Mouse (Mus musculus) T-helper 2 cell (primary cell): ENCODE results near the gene Prkci.

Experiments used
- in situ Hi-C: fragments of 300-600 bp; cut with MboI, MseI; formaldehyde crosslinking; loops from one replicate; pipeline ENCODE4 v1.15.1; 2025; ENCODE audit warnings: high pct_unique_total_duplicates

The Prkci gene

DNA sequence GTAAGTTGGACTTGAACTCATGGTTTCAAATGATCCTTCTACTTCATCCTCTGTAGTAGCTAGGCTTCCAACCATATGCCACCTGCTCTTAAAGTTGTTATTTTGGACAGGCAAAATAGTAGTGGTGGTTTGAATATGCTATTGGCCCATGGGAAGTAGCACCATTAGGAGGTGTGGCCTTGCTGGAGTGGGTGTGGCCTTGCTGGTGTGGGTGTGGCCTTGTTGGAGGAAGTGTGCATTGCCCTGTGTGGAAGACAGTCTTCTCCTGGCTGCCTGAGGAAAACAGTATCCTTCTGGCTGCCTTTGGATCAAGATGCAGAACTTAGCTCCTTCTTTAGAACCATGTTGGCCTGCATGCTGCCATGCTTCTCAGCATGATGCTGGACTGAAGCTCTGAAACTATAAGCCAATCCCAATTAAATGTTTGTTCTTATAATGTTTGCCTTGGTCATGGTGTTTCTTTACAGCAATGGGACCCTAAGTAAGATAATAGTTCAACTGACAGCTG lies 2.4 kb upstream of the Prkci start:
- in situ Hi-C loops = no loop called here

DNA sequence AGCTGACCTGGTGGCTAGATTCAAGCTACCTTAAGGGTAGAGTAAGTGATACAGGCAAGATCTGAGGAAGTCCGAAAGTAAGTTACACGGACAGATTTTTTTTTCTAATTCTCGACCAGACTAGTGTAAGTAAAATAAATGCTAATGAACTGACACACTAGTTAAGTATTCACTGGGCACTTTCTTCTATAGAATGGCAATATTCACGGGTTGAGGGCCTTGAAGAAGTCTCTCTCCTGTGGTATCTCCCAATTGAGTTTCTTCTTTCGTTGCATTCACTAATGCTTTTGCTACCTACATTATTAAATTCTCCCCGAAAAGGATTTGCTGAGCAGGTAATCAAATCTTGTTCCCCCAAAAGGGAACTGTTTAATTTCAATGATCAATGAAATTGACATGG lies 688 bp upstream of the Prkci start:
- in situ Hi-C loops = no loop called here

- in situ Hi-C loops = no loop called here
Observed at GRCm38 (mm10) chr3:30995899-30996687, 546 bp downstream of the Prkci start.

DNA sequence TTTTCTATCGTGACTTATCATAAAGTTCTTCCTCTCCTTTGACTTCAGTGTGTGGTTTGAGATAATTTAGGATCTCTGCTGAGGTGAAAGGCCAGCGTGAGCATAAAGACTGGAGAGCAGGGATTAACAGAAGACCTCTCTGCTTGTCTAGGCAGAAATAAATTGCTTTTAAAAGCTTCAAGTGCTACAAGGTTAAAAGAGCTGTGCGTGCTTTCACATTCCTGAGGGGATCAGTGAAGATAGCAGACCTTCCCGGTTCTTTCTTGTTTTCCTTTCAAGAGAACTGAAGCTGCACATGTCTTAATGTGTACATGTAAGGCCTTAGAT lies 1.1 kb downstream of the Prkci start:
- in situ Hi-C loops = no loop called here

DNA sequence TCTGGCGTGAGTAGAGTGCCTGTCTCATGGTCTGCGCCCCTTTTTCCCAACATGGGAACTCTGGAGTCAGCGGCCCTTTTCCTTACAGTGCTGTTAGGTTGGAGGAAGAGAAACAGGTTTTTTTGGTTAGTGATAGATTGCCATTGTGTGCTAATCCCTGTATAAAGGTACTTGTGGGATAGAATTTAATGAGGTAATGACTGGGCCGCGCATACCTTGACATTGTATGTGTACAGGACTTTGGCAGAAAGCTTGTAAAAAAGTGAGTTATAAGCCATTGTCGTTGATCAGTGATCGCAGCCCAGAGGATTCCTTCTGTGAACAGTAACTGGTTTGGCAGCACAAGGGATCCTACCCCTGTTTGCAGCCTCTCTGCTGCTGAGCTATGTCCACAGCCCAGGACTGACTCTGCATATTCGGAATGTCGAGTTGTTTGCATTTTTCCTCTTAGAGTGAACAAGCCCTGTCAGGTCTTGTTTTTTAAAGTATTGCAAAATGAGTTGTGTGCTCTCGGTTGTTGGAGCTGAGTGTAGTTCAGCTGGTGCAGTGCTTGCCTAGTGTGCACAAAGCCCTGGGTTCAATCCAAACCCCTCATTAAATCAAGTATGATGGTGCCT lies 4.0 kb downstream of the Prkci start:
- in situ Hi-C loops = no loop called here

GRCm38 (mm10) chr3:31000018-31000407 lies 4.5 kb downstream of the Prkci start:
- in situ Hi-C loops = no loop called here

DNA sequence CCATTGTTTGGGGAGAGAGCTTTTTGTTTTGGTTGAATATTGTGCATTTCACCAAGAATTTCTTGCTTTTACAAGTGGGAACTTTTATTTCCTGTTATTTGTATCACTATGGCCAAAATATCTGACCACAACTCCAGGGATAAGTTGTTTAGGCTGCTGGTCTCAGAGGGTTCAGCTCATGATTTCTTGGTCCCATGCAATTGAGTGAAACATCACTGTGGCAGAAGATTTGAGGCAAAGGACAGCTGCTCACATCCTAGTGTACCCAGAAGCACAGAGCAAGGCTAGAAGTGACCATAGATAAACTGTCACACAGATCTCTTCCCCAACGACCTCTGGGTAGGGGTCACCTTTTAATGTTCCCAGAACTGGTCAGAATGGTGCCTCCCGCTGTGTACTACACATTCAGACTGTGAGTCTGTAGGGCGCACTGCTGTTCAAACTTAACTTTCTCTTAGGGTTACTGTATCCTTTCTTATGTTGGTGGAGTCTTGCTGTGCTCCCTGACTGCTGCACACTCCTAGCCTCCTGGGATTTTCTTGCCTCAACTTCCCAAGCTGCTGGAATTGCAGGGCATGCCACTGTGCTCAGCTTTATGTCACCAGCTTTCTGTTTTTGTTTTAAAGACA lies 5.6 kb downstream of the Prkci start:
- in situ Hi-C loops = no loop called here

DNA sequence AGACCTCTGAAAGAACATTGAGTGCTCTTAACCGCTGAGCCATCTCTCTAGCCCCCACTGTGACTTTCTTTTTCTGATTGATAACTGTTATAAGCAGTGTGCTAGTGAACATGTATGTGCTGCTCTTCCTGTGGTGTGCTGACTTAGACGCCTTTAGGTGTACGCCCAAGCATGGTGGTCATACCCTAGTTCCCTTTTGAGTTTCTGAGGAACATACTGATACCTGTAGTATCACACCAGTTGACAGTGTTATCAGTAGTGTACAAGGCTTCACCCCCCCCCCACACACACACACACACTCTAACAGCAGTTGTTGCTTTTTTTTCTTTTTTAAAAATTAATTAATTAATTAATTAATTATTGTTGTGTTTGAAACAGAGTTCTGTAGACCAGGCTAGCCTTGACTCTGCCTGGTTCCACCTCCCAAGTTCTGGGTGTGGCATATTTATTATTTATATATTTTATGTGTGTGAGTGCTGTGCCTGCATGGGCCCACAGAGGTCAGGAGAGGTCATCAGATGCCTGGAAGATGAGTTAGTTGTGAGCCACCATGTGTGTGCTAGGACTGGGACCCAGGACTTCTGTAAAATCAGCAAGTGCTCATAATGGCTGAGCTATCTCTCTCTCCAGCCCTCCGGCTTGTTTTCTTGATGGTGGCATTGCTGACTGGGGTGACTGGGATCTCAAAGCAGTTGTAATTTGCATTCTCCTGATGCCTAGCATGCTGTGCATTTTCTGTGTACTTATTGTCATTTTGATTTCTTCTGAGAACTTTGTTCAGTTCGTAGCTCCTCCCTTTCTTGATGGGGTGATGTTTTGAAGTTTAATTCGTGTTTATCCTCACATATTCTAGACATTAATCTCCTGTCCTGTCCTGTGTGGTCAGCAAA lies 9.0 kb downstream of the Prkci start:
- in situ Hi-C loops = no loop called here

DNA sequence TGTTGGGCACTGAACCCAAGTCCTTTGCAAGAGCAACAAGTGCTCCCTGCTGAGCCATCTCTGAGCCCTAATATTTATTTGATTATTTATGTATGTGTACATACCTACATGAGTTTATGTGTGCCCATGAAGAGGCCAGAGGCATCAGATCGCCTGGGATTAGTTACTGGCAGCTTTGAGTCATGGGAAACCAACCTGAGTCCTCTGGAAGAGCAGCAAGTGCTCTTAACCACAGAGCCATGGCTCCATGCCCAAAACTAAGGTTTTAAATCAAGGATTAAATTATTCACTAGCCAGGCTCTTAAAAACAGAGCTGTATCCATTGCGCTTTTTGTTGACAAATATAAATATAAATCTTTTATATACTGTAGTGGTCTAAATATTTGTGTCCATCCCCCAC lies 18.8 kb downstream of the Prkci start:
- in situ Hi-C loops = loop anchor here (5.0 kb wide), 1 partner anchor 33 kb away; no protein-coding TSS in a partner anchor

GRCm38 (mm10) chr3:31015682-31016443 lies 20.3 kb downstream of the Prkci start:
- in situ Hi-C loops = no loop called here

DNA sequence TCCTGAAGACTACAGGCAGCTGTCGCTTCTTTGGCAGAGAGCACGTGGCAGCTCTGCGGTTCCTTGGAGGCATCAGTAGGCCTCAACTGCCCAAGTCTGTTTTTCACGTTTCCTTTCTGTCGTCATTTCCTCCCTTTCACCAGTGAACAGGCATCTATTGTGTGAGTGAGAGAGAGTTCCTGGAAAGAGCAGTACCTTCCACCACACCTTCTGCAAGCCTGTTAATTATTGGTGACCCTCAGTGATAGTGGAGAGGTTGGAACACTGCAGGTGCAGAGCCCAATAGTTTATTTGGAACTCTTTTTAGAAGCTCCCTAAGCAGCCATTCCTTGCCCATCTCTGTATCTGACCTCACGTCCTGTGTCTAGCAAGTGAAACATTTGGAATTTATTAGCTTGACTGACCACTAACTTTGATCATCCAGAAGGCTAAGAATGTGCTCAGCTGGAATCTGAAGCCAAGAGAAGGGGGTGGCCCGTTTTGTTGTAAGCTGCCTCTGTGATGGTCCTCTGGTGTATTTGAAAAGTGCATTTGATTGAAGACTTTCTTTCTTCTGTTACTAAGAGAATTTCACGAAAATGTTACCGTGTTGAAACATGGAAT lies 21.1 kb downstream of the Prkci start:
- in situ Hi-C loops = no loop called here

GRCm38 (mm10) chr3:31017652-31018051 lies 22.1 kb downstream of the Prkci start:
- in situ Hi-C loops = no loop called here

- in situ Hi-C loops = no loop called here
Observed at GRCm38 (mm10) chr3:31019287-31019686, 23.7 kb downstream of the Prkci start.

DNA sequence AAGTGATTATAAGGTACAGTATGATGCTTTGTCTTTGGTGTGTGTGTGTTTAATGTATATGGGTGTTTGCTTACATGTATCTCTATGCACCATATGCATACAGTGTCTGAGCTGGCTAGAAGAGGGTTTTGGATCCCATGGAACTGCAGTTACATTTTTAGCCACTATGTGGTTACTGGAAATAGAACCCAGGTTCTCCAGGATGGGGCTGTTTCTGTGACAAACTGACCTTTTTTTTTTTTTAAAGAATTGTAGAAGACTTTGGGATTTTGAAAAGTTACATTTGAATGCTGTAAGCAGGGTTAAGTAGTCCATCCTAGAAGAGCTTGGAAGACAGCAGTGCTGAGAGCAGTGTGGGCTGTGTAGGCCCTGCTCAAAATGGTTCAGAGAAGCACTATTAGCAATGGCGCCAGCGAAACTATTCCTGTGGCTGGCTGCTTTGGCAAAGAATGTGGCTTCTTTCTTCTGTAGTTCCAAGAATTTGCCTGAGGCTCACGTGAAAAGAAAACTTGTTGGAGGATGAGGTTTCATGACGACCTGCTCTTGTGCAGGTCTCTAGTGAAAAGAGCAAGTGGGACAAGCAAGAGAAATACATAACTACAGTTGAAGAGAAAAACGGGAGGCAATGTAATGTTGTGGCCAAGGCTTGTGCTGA lies 24.4 kb downstream of the Prkci start:
- in situ Hi-C loops = no loop called here

- in situ Hi-C loops = no loop called here
Observed at GRCm38 (mm10) chr3:31020656-31021055, 25.1 kb downstream of the Prkci start.

DNA sequence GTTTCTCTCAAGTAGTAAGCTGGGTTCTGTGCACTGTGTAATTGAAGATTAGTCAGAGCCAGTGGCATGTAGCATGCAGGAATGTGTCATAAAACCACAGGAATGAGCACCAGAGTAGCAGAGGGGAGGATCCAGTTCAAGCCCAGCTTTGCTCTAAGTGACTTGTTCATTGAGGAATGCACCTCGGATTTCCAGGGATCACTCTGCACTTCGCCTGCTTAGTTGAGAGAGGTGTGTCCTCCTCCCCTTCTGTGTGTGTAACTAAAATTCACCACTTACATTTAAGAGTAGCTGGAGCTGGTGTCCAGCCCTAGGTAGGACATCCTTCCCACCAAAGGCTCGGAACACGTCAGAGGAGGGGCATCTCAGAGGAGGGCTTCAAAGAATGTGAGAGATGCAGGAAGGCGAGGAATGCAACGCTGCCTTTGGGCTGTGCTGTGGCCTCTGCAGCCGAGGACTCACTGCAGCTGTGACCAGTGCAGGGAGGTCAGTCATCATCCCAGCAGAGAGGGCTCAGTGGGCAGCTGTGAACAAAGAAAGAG lies 27.4 kb downstream of the Prkci start:
- in situ Hi-C loops = no loop called here

DNA sequence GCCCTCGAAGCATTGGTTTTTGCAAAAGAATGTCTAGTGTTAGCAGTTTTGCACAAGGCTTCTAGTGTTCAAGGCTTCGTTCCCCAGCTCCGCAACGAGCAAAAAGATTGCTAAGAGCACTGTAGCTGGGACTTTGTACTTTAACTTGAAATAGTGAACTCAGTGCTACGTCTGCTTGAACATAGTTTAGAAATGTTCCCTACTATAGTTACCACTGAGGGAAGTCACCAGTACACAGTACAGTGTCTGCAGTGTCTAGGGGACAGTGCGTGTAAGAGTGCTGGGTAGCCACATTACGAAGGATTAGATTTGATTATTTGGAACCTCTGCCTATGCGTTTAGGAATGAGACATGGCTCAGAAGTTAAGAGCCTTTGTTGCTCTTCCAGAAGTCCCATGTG lies 32.2 kb downstream of the Prkci start:
- in situ Hi-C loops = no loop called here

DNA sequence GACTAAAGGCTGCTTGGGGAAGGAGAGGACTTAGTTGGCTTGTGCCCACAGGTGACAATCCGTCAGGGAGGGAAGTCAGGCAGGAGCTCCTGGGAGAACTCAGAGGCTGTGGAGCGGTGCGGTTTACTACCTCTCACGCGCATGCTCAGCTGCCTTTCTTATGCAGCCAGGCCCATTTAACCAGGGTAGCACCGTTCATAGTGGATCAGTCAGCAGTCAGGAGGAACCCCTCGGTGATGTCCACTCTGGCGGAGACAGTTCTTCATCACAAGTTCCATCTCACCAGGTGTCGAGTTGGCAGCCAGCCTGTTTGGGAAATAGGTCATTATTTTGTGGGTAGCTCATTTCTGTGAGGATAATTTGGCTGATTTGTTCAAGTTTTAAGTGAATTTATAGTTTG lies 36.1 kb downstream of the Prkci start:
- in situ Hi-C loops = no loop called here

DNA sequence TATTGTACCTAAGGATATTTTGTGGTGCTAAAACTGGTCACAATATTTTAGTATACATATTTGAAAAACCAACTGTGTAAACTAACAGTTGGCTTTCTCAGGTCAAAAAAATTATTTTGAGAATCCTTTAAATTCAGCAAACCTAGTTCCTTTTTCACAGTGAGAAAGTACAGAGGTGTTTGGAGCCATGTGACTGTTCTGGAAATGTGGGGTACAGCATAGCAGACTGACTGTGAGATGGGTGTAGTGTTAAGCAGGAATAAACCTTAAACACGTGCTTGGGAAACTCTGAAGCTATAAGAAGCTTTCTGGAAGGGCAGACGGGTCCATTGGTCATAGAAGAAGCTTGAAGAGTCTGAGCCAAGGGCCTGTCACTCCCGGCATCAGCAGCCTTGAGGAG lies 38.1 kb downstream of the Prkci start:
- in situ Hi-C loops = no loop called here

GRCm38 (mm10) chr3:31037851-31038250 lies 42.3 kb downstream of the Prkci start:
- in situ Hi-C loops = no loop called here
